Mouse (Mus musculus) forebrain, embryonic 16.5 days (tissue): Measurements from ENCODE around the gene C9orf72. TPM values are rescaled to one million over a fixed set of nuclear protein-coding genes. Genes with fewer than 3 reads are reported as not detected.
A peak's percentile ranks its signal among the peaks of the same experiment; 100 is the strongest.

Source experiments
- ATAC-seq: fragments of 200-750 bp; cut with Nextera tagmentation; 2 replicates; pipeline ENCODE4 v1.8.0; 2017; ENCODE audit warnings: mild to moderate bottlenecking, moderate library complexity
- H3K27ac ChIP-seq: fragments of 300-500 bp; sonication (generic); 2 replicates; pipeline ENCODE4 v1.5.1; 2014; ENCODE audit warnings: low read length, control low read depth
- H3K27me3 ChIP-seq: fragments of 300-500 bp; sonication (generic); replicated peaks from 2 replicates; pipeline ENCODE4 v1.6.1; 2014; ENCODE audit warnings: low read length; ENCODE audit not compliant: control insufficient read depth, insufficient read depth
- H3K36me3 ChIP-seq: fragments of 300-500 bp; sonication (generic); 2 replicates; pipeline ENCODE4 v1.6.1; 2014; ENCODE audit not compliant: control insufficient read depth, insufficient read depth
- H3K4me1 ChIP-seq: fragments of 300-500 bp; sonication (generic); replicated peaks from 2 replicates; pipeline ENCODE4 v1.6.1; 2014; ENCODE audit warnings: low read length; ENCODE audit not compliant: control insufficient read depth, insufficient read depth
- H3K4me2 ChIP-seq: fragments of 300-500 bp; sonication (generic); 2 replicates; pipeline ENCODE4 v1.6.1; 2014; ENCODE audit warnings: mild to moderate bottlenecking, low read length, control low read depth
- H3K4me3 ChIP-seq: fragments of 300-500 bp; sonication (generic); replicated peaks from 2 replicates; pipeline ENCODE4 v1.5.1; 2014; ENCODE audit warnings: mild to moderate bottlenecking, low read length, control low read depth
- H3K9ac ChIP-seq: fragments of 300-500 bp; sonication (generic); replicated peaks from 2 replicates; pipeline ENCODE4 v1.6.1; 2014; ENCODE audit warnings: low read depth, low read length, control low read depth
- H3K9me3 ChIP-seq: fragments of 300-500 bp; sonication (generic); 2 replicates; pipeline ENCODE4 v1.6.1; 2016; ENCODE audit warnings: low read length; ENCODE audit not compliant: control insufficient read depth
- WGBS: fragments of 180-500 bp; shearing (Covaris S2); extraction: QIAGEN DNeasy Blood & Tissue Kit; methylation state at CpG from one replicate; pipeline ENCODE4 v1.1.7; 2014; 5-methylcytosine and 5-hydroxymethylcytosine counted together
- polyA plus RNA-seq: library from polyadenylated mRNA; unstranded; fragments of >200 nt; fragmentation: Nextera tagmentation; extraction: Ambion mirVana; gene quantifications from 2 replicates; pipeline ENCODE4 v1.2.1, GENCODE M21; 2015

The C9orf72 gene
- polyA plus RNA-seq, 1 experiment from 2014 or later, result 50.2 TPM

DNA sequence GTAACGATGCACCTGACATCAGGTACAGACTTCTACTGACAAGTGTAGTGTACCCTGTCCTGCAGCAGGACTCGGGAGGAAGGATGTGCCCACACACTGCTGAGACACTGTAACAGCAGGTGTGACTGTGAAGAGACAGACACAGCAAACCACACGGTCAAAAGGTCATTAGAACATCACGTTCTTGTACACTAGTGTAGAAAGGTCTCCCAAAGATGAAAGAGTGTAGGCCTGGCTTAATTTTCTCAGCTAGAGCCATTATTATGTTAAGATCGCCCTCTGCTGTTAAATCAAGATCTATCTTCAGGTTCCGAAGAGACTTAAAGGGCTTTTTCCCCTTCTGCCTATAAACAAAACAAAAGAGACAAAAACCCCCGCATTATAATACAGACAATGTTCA is 33.2 kb downstream of the C9orf72 start:
- Histone ChIP-seq H3K9me3 (no peaks in the 10 kb centered on the region), H3K4me3 (no peak overlapping the region), H3K4me2 (no peak overlapping the region), H3K36me3 (no peaks in the 10 kb centered on the region), H3K27ac (no peak overlapping the region), H3K9ac (no peak overlapping the region), H3K27me3 (no peaks in the 10 kb centered on the region), H3K4me1 (no peaks in the 10 kb centered on the region)
- ATAC-seq, result 0 out of 2 replicates have a peak, but pooled peaks have one; percentile 23
- 43% methylated on average over 7 of the region's 7 CpGs for WGBS

DNA sequence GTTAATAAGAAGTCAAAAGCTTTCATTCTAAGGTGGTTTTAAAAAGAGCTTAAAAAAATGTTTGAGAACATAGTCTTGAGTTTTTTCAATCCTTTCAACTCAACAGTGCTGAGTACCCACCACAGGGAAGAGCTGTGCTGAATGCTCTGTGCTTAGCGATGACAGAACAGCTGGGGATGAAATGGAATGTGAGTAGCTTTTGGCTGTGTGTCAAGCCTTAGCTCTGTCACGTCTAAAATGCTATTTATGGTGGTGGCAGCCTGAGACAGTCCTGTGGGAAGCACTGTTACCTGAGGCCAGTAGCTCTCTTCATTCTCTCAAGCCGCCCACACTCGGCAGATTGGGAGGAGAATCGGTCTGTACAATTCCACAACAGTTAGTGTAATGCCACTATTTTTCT is 36.2 kb downstream of the C9orf72 start:
- WGBS, result 73% methylated on average over 5 of the region's 5 CpGs
- Histone ChIP-seq H3K4me2 (no peak overlapping the region), H3K4me3 (no peak overlapping the region), H3K27me3 (no peaks in the 10 kb centered on the region), H3K36me3 (no peaks in the 10 kb centered on the region), H3K4me1 (no peaks in the 10 kb centered on the region), H3K27ac (no peak overlapping the region), H3K9ac (no peak overlapping the region), H3K9me3 (no peaks in the 10 kb centered on the region)
- no peak for ATAC-seq

DNA sequence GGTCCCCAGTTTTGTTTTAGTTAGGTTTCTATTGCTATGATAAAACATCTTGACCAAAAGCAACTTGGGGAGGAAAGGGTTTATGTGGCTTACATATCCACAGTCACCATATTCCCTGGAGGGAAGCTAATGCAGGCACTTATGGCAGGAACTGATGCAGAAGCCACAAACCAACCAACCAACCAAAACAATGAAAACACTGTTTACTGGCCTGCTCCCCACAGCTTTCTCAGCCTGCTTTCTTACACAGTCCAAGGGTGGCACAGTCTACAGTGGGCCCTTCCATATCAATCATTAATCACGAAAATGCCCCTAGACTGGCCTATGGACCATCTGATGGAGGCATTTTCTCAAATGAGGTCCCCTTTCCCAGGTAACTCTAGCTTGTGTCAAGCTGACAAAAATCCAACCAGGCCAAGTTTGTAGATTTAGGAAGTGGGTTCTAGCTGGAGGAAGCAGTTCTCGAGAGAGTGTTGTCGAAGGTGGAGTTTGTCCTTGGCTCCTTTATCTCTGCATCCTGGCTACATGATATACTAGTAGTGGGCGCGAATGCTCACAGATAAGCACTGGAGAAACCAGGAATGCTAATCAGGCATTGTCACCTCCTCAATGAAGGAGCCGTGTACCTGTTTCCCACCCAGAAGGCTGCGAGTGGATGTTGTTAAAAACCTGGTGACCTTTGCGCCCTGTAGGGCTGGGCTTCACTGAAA is 38.2 kb downstream of the C9orf72 start:
- no peaks in the 10 kb centered on the region for H3K4me1 ChIP-seq
- H3K9me3 ChIP-seq, result no peaks in the 10 kb centered on the region
- no peak overlapping the region for H3K4me2 ChIP-seq
- H3K27ac ChIP-seq, result no peak overlapping the region
- WGBS, result 96% methylated on average over 8 of the region's 8 CpGs
- H3K36me3 ChIP-seq, result no peaks in the 10 kb centered on the region
- no peak overlapping the region for H3K9ac ChIP-seq
- H3K27me3 ChIP-seq, result no peaks in the 10 kb centered on the region
- no peak for ATAC-seq
- H3K4me3 ChIP-seq, result no peak overlapping the region

DNA sequence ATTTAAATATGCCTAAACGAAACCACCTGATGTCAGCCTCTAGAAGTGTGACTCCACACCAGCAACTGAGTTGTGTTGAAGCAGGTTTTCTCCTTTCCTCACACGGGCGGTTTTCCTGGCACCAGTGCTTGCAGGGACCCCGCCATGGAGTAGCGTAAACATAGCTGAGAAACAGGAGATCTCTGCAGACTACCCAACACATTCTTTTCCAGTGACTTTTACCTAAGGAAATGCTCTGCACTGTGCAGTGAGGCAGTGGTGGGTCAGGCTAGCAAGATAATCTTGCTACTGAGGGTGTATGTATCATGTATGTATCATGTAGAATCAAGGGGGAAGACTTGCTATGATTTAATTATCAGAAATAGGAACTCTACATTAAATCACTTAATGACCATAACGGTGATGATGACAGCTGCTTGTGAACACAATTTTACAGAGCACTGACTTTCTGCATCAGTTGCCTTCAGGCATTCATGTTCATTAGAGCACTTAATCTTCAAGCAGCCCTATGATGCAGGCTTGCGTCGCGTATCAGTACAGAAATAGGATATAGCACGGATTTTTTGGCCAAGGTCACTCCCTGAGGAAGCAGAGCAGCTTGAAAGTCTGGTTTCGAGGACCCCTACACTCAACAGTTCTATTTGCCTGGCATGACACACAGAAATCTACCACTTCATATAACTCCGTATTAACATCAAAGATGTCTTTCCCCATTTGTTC is 47.9 kb downstream of the C9orf72 start:
- H3K9me3 ChIP-seq, result no peaks in the 10 kb centered on the region
- no peaks in the 10 kb centered on the region for H3K27me3 ChIP-seq
- ATAC-seq, result no peak
- no peak overlapping the region for H3K27ac ChIP-seq
- H3K36me3 ChIP-seq, result no peaks in the 10 kb centered on the region
- H3K9ac ChIP-seq, result no peak overlapping the region
- no peak overlapping the region for H3K4me2 ChIP-seq
- H3K4me3 ChIP-seq, result no peak overlapping the region
- WGBS, result 69% methylated on average over 12 of the region's 12 CpGs
- H3K4me1 ChIP-seq, result no peaks in the 10 kb centered on the region

DNA sequence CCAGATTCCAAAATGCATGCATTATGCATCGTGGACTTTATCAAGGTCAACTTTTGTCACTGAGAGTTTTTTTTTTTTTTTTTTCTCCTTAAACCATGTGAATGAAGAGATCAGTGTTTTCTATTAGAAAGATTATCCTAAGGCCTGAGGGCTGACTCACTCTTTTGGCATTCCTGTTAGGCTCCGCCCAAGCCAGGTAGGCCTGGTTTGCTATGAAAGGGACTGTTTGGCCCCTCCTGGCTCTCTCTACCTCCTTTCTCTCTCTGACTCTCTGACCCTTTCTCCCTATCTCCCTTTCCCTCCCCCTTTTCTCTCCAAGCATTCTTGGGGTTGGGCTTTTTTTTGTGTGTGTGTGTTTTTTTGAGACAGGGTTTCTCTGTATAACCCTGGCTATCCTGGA is 50.4 kb downstream of the C9orf72 start:
- no peak overlapping the region for H3K27ac ChIP-seq
- no peaks in the 10 kb centered on the region for H3K9me3 ChIP-seq
- H3K36me3 ChIP-seq, result no peaks in the 10 kb centered on the region
- no peaks in the 10 kb centered on the region for H3K27me3 ChIP-seq
- no peak for ATAC-seq
- no peak overlapping the region for H3K4me3 ChIP-seq
- 94% methylated on average over 2 of the region's 2 CpGs for WGBS
- H3K4me1 ChIP-seq, result no peaks in the 10 kb centered on the region
- no peak overlapping the region for H3K9ac ChIP-seq
- H3K4me2 ChIP-seq, result no peak overlapping the region

DNA sequence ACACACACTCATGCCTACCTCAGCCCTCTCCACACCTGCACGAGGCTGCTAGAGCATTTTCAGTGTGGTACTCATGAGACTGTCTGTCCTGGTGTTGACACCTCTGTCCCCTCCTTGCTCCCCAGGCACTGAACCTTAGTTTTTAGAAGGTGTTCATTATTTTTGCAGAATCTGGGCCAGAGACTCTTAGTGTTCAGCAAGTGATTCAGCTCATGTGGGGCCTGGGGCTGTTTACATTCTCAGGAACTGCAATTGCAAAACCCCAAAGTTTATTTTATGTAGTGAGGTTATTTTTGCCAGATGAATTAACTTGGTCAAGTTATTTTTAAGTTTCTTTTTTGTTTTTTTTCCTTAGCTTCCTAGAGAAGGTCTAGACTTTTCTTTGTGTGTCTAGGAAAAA is 52.4 kb downstream of the C9orf72 start:
- no peaks in the 10 kb centered on the region for H3K36me3 ChIP-seq
- 76% methylated on average over 1 of the region's 1 CpGs for WGBS
- no peaks in the 10 kb centered on the region for H3K9me3 ChIP-seq
- no peak overlapping the region for H3K4me2 ChIP-seq
- no peak overlapping the region for H3K9ac ChIP-seq
- H3K4me3 ChIP-seq, result no peak overlapping the region
- no peaks in the 10 kb centered on the region for H3K27me3 ChIP-seq
- no peak overlapping the region for H3K27ac ChIP-seq
- no peak for ATAC-seq
- peaks cover 7% of the 10 kb centered on the region; the same call in 1 of the 2 replicates for H3K4me1 ChIP-seq

DNA sequence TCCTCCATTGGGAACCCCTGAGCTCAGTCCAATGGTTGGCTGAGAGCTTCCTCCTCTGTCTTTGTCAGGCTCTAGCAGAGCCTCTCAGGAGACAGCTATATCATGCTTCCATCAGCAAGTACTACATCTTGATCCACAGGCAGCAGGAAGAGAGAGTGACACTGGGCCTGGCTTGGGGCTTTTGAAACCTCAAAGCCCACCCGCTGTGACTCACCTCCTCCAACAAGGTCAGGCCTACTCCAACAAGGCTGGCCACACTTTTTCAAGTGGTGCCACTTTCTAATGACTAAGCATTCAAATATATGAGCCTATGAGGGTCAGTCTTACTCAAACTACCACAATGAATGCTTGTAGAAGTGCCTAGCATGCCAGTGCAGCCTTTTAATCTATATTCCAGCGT is 53.5 kb downstream of the C9orf72 start:
- 91% methylated on average over 2 of the region's 2 CpGs for WGBS
- Histone ChIP-seq H3K27me3 (no peaks in the 10 kb centered on the region), H3K4me3 (no peak overlapping the region), H3K27ac (no peak overlapping the region), H3K9me3 (no peaks in the 10 kb centered on the region), H3K9ac (no peak overlapping the region), H3K4me1 (peaks cover 7% of the 10 kb centered on the region; the same call in 1 of the 2 replicates), H3K36me3 (no peaks in the 10 kb centered on the region), H3K4me2 (no peak overlapping the region)
- no peak for ATAC-seq

DNA sequence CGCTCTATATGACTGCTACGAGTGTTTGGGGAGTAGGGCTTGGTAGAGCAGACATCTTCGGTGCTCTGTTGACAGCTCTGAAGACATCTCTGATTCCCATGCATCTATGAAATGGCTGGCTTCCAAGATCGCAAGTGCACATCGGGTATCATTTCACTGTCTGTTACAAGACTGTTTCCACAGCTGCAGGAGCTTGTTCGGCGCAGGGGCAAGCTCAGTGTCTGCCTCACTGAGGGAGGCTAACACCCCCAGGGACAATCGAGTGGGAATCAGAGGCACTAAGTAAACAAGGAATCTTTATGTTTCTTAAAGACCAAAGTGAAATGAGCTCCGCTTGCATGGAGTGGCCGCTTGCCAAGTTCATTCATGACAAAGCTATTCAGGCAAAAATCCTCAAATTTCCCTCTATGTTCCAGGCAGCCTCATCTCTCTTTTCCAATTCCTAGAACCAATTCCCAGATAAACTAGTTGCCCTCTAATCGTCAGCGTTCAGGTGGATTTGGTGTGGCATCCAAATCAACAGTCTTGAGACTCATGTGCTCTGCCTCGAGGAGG is 56.3 kb downstream of the C9orf72 start:
- Histone ChIP-seq H3K27me3 (no peaks in the 10 kb centered on the region), H3K27ac (no peak overlapping the region), H3K4me1 (peaks cover 7% of the 10 kb centered on the region; the same call in 1 of the 2 replicates), H3K4me3 (no peak overlapping the region), H3K36me3 (no peaks in the 10 kb centered on the region), H3K9me3 (no peaks in the 10 kb centered on the region), H3K9ac (no peak overlapping the region; the same call in 1 of the 2 replicates), H3K4me2 (peak overlapping the region; percentile 9; the same call in 1 of the 2 replicates)
- WGBS, result 47% methylated on average over 13 of the region's 13 CpGs
- ATAC-seq, result peak; percentile 47; the same call in 1 of the 2 replicates

DNA sequence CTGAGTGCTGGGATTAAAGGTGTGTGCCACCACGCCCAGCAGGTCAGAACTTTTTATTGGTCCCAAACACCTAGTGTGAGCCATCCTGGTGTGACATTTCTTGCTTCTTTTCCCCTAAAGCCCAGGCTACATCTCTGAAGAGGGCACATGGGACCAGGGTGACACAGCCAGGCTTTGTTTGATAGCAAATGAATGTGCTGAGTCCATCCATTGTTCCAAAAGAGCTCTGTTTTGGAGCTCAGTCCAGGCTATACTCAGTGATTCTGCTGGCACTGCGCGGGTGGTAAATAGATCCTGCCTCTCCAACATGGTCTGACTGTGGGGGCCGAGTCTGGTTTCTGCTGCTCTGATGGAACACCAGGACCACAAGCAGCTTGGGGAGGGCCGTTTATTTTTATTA is 58.1 kb downstream of the C9orf72 start:
- Histone ChIP-seq H3K27me3 (no peaks in the 10 kb centered on the region), H3K9ac (no peak overlapping the region), H3K4me1 (peaks cover 7% of the 10 kb centered on the region; the same call in 1 of the 2 replicates), H3K9me3 (no peaks in the 10 kb centered on the region), H3K4me2 (no peak overlapping the region), H3K4me3 (no peak overlapping the region), H3K36me3 (no peaks in the 10 kb centered on the region), H3K27ac (no peak overlapping the region)
- whole genome bisulfite sequencing, result 86% methylated on average over 5 of the region's 5 CpGs
- ATAC-seq, result no peak
